Mouse (Mus musculus) granulocyte monocyte progenitor cell, adult 5-6 weeks (primary cell): ENCODE data around the gene Mok. TPM values are rescaled to one million over a fixed set of nuclear protein-coding genes. Genes with fewer than 3 reads are reported as not detected.

Source experiments
- ATAC-seq: replicated peaks from 2 replicates; pipeline ENCODE4 v1.8.0; 2016; ENCODE audit warnings: mild to moderate bottlenecking, moderate TSS enrichment, inconsistent platforms; ENCODE audit not compliant: poor library complexity, severe bottlenecking
- total RNA-seq, 2 experiments: library from RNA; stranded (forward) in 1 of 2; stranded (reverse) in 1 of 2; fragments of 200-712, 200-1000 nt in 1 of 2; fragments of >200 nt in 1 of 2; fragmentation: Nextera tagmentation in 1 of 2; gene quantifications; 2 replicates each; pipeline ENCODE4 v1.2.3; 2014 to 2017

Mok gene
- total RNA-seq, 2 experiments from 2014 or later, result 1.5 to 2.6 TPM

DNA sequence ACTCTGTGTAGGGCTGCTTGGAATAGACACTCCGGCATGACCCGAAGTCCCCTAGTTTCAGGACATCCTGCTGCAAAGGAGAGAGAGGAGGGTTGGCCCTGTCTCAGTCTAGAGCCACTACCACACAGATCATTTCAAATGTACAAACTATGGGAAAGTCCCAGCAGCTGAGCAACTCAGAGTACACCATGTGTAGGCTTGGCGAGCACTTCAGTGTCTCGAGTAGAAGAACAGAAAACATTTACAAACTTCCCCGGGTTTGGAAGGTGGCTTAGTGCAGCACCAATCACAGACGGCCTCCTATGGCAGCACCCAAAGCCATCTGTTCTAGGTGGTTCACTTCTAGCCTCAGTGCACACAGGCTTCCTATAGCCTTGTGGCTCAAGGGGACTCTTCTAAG, 27.1 kb downstream of the Mok start:
- ATAC-seq, result no peak

DNA sequence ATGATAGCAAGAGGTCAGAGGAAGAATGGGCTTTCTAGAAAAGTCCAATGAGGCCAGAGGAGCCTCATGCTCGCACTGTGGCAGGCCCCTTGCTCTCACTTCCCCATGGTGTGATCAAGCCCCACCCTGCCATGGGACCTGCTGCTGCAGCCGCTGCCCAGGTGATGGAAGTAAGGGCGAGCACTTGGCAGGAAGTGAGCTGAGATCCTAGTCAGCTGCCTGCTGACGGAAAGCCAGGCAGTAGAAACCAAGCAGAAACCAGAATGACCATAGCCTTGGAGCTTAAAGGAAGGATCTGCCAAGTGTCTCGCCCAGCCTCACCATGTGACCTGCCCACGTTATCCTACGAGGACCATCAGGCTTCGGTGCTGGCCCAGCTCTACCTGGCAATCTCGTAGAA, 27.6 kb downstream of the Mok start:
- ATAC-seq, result peak; percentile 92

DNA sequence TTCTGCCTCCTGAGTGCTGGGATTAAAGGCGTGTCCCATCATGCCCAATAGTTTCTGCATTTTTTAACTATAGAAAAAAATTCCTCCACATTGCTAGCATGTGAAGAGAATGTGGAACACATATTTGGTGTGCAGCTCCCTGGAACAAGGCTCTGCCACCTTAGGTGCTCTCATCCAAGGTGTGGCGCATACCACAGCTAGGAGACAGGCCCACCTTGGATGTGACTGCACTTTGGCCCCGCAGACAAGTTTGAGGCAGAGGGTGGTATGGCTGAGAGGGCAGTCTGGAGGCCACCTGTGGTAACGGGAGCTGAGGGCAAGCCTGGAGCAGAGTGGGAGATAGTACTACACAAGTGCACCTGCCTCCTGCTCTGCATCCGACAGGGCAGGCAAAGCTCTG, 31.9 kb downstream of the Mok start:
- ATAC-seq, result no peak

DNA sequence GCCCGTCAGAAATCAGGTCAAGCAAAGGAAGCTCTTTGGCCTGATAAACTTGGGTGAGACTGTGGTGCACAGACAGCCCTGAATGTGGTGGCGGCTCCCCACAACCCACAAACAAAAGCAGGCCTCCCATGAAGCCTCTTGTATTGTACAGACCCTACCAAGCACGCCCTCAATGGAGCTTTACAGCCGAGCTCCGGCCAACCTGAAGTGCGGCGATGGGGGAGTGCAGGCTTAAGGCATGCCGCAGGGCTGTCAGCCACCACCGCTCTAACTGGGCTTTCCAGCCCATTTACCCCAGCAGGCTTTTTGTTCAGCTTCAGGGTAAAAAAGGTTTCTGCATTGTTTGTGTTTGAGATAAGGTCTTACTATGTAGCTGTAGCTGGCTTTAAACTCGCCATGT, 32.3 kb downstream of the Mok start:
- no peak for ATAC-seq

DNA sequence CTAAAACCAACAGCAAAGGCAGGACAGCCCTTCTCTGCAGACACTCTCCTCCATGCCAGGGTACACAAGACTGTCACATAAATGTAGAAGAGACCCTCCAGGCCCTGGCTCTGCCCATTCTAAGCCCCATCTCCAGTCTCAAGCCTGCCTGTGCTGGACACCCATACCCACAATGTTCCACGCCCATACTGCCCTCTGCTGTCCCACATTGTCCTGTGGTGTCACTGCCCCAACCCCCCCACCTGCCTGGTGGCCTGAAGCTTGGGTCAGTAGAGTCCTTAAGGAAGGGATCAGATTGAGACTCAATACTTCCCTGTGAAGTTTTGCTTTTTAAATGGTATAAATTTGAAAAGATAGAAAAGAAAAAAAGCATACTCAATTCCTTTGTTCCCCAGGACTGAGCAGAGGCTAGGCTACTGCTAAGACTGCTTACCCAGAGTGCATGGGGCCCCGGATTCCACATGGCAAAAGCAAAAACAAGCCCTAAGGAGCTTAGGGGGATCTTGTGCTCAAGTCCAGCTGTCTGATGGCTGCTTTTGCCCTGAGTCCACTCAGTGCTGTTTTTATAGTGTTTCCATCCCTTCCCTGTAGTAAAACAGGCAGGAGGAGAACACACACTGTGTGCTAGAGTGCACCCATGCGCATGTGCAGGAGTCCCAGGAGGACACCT, 34.3 kb downstream of the Mok start:
- ATAC-seq, result no peak

DNA sequence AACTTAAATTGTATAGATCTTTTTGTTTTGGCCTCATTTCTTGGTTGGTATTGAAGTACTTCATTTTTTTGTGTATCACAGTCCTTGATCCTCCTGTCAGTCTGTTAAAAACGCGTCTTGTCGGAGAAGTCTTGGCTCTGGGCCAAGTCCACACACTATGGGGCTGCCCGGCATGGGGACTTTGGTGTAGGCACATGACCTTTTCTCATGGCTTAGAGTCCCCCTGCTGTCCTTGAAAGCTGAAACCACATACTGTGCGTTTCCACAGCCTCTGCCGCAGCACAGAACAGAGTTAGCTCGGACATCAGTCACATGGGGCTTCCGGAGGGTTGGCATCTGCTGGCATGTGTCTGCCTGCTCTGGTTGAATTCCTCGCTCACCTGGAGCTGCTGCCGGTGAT, 36.5 kb downstream of the Mok start:
- no peak for ATAC-seq

DNA sequence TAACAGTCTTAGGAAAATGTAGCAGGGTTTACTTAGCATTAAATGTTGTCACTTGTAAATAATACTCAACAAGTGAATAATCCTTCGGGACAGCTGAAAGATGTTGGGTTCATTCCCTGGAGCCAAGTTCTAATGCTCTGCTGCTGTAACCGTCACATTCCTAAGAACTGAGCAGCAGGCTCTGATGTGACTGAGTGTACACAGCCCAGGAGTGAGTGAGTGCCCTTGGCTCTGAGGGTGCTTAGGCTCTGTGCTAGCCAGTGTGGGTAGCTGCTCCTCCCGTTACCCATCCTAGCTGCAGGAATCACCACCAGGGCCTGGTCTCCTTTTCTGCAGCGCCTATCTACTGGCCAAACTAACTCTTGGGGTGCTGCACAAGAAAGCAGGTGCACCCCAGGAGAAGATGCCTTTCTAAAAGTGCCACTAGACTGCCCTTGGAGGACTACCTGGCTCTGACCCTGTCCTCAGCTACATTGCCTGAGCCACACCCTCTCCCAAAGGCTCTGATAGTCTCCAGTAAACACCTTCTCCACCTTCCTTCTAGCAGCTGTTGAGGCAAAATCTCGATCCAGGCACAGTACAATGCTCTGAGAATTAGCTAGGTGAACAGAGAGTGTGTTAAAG, 38.0 kb downstream of the Mok start:
- no peak for ATAC-seq

DNA sequence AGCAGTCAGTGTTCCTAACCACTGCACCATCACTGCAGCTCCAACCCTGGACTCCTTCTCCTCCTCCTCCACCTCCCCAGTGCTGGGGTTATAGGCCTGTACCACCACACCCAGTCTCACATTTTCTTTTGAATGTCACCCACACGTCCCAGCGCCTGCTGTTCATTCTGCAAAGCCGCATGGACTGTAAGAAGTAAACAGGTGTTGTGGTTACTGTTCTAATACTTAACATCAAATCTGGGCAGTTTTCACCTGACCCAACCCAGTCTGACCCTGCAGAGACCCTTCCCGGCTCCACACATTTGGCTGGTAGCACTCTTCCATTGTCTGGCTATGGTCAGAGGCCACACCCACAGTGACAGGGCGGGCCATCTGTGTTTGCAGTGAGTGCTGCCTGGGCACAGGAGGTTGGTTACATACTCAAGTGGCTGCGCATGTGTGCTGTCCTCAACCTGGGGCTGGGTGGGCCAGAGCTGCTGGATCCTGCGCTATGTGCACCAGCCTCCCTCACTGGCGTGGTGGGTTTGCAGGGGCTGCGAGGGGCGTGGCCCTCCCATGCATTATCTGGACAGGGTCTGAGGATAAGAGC, 38.8 kb downstream of the Mok start:
- ATAC-seq, result no peak

DNA sequence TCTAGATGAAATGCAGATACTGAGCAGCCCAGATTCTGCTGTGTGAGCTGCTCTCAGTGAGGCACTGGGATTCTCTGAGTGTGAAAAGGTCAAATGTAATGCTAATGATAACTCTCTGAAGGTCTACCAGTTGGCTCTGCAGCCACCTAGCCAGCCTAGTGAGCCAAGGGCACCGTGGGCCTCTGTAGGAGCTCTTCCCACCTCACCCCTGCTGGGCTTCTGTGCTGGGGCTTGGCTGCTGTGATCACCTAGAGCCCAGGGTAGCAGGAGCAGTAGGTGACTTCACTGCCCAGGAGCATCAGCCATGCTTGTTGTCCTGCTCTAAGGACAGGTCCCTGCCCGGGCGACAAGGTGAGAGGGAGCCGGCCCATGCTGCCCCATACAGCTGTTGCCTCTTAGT, 41.5 kb downstream of the Mok start:
- no peak for ATAC-seq

DNA sequence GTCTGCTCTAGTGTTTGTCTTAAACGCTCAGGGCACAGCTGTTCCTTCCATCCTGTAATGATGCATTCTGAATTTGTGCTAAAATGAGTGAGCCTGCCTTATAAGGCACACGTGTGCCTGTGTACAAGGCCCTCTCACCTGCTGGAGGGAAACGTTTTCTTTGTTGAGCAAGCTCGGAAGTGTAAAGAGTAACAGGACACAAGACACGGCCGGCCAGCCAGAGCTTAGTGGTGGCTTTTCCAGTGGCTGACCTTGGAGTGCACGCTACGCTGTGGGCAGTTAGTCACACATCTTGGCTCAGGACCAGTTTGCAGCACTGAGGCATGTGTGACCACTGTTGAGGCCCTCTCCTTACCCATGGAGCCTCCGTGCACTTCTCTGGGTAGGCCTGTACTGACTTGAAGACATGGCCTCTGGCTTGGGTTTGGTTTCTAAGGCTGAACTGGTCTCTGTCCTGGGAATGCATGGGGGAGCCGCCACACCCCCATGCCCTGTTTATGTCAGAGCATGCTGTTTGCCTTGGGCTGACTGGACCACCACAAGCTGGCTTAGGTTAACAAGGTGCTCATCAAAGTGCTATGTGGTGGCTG, 42.8 kb downstream of the Mok start:
- ATAC-seq, result no peak

DNA sequence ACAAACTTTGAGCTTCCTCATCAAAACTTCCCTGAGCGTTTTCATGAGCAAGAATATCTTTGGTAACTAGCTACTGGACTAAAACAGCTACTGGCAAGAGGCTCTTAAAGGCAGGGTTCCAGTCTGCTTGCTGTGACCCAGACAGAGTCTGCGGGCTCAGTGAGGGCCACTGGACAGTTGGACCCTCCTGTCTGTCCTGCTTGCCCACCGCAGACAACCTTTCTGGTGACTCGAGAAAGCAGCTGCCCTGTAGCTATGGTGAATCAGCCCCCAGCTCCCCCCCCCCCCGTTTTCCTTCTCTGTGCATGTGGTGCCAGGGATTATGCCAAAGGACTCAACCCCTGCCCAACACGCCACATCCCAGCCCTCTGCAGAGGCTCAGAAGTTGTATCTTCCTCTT, 43.5 kb downstream of the Mok start:
- no peak for ATAC-seq

DNA sequence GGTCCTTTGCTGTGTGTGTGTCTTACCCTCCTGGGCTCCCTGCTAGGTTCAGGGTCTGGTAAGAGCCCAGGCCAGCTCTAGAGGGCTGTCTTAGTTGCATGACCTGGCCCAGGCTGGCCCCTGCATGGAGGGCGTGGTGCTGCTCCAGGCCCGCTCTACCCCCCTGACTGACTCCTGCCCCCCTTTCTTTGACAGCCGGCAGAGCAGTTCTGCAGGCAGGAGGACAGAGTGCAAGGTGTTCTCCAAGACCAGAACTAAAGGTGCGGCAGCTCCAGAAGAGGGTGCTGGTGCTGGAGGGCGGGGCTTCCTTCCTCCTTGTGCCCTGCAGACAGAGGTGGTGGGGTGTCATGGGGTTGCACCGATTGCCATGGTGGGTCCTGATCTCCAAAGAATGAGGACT, 44.0 kb downstream of the Mok start:
- no peak for ATAC-seq

DNA sequence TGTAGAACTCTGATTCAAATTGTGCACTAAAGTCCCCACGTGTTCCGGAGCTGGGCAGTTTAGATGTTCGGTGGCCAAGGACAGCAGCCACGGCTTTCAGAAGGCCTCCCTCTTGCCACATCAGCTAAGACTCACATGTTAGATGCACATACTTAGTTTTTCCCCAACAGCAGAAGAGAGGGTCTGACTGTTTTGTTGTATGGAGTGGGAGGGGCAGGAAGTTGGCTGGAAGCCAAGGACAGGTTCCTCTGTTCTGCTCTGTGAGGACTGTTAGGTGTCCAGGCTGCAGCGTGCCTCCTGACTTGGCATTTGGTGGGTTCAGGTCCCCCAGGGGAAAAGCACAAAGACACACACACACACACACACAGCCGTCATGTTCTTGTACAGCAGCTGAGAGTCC, 45.7 kb downstream of the Mok start:
- ATAC-seq, result 0 out of 2 replicates have a peak, but pooled peaks have one; percentile 27

DNA sequence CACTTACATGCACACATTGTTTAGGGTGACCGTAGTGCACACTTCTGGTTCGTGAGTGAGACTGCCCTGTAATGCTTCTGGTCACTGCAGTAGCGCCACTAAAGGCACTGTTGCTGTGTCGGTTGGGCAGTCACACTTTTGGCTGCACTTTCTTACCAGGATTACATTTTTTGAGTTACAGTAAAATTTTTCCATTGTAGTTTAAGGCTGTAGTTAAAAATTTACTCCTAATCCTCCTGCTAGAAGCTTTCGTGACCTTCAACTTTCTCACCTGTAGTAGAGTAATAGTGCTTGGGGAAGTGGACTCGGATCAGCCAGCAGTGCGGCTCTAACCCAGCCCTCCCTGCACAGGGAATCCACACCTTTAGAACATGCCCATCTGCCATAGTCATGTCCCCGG, 49.7 kb downstream of the Mok start:
- no peak for ATAC-seq

DNA sequence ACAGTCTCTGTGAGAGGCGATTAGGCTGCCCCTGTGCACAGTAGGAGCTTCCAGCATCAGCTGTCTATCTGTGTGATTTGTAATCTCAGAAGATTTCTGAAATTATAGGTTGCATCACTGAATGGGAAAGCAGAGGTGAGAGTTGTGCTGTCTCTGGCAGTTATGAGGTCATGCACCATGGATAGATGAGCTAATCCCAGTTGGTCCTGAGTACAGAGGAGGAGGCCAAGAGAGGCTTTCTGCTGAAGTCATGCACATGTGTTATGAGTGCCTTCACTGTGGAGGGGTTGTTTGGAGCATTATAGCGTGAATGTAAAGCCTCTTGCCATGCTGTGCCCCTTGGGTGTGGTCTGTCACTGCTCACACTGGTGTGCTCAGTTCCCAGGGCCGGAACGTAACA, 50.2 kb downstream of the Mok start:
- ATAC-seq, result no peak

DNA sequence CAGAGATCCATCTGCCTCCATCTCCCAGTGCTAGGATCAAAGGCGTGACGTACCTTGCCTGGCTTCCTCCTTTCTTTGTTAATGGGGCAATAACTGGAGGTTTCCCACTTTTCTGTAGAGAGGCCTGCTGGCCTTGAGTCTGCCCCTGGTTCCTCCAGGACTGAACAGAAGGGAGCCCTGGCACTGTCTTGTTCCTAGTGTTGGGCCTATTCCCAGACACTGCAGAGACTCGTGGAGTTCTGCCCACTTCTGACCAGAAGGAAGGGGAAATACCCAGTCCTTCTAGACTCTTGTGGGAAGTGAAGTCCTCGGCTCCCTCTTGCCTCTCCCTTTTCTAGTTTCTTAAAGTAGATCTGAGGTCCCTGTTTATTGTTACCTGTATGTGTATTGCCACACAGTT, 54.5 kb downstream of the Mok start:
- no peak for ATAC-seq

DNA sequence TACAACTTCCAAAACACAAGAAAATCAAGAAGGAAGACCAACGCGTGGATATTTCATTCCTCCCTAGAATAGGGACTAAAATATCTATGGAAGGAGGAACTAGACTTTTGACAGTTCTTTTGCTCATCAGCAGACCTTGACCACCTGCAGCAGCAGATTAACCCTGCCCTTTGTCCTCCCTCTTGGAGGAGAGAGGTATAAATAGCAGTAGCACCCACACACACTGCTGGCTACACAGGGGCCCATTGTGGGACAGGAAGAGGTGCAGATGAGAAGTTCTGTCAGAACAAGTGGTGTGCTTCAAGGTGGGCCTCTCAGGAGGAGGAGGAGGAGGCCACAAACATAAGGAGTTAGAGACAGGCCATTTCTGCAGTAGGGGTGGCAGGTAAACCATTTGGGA, 56.5 kb downstream of the Mok start:
- ATAC-seq, result no peak

DNA sequence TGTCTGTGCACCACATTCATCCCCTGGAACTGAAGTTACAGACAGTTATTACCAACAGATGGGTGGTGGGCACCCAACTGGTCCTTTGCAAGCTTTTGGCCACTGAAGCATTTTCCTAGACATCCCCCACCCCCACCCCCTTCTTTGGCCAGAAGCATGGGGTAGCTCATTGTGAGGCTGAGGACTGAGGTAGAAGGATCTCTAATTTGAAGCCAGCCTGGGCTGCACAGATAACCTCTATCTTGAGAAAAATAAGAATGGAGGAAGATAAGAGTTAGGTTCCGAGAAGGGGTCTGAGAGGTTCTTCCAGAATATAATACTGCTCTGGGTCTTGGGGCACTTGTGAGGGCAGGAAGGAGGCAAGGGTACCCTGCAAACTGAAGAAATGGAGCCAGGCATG, 58.5 kb downstream of the Mok start:
- no peak for ATAC-seq

DNA sequence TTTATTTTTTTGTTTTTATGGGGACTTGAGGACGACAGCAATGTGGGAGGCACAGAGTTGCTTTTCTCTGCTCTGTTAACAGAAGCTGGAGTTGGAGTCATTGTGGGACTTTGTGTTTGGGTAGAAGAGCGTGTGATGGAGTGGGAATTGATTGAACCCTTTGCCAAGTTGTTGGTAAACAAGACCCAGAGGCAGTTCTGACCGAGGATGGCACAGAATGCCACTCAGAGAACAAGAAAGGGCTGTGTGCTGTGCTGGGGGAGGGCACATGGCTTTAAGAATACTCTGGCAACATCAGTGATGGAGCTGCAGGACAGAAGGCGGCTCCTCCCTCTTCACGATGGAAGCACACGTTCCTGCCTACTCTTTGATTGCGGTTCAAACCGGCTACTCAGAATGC, 59.6 kb downstream of the Mok start:
- ATAC-seq, result no peak

DNA sequence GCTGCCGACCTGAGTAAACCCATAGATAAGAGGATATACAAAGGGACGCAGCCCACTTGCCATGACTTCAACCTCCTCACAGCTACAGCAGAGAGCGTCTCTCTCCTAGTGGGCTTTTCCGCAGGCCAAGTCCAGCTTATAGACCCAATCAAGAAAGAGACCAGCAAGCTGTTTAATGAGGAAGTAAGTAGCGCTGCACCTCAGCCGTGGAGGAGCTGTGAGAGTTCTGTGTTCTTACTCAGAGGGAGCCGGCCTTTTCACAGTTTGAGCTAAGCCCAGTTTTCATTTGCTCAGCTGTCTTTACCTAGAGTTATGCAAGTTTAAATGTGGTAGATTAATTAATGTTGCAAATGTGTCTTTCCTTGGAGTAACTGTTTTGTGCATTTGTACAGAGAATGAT, 61.4 kb downstream of the Mok start:
- ATAC-seq, result peak; percentile 31

DNA sequence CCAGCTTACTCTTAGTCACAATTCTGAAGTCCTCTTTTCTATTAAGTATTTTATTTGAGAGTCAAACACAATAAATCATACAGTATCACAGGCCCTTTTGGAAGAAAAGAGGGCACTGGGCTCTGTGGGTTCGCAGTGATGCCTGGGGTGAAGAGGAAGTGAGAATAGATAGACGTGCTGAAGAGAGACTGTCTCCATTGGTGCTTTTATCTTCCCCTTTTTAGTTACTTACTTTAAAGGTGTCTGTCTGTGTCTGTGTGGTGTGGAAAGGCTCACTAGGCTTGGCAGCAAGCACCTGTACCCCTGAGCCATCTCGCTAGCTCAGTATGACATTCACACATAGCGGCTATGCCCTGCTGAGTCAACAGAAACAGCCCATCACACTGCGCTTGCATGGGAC, 62.9 kb downstream of the Mok start:
- ATAC-seq, result peak; percentile 86
